Mouse (Mus musculus) embryonic fibroblast, embryonic 13.5 days (primary cell): ENCODE measurements at regions not wholly inside any gene's neighbourhood (a gene's known extent, or its start where the extent isn't known, plus 50 kb on each side); places are given as distances from the start of the nearest gene placed in this dataset.

ENCODE experiments used
- CTCF ChIP-seq: IDR thresholded peaks from 2 replicates; pipeline ENCODE4 v1.5.1; 2011; ENCODE audit warnings: mild to moderate bottlenecking, control low read depth, low read length, moderate library complexity, borderline replicate concordance; ENCODE audit not compliant: insufficient read depth
- POLR2A ChIP-seq: IDR thresholded peaks from 2 replicates; pipeline ENCODE4 v1.6.1; 2011; ENCODE audit warnings: low read depth, mild to moderate bottlenecking, control low read depth, low read length, moderate library complexity

DNA sequence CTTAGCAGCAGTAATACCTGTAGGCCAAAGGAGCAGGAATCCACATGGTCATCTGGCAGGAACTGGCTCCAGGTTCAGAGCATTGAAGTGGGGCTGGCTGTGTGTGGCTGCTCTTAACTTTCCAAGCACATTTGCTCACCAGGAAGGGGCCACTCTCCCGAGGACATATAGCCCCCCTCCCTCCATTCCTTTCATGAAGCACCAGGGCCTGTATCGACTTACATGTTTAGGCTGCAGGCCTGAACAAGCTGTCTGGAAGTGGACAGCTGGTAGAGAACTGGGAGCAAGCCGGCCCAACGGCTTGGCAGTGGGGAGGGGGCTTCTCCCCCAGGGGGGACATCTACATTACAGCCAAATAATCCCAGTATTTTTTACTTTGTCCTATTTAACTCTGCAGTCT, 622.5 kb upstream of the Vstm2b start:
- TF ChIP-seq CTCF (no peak), POLR2A (no peak)
